Comparison of ENCODE assay signal across 29 mouse cellular contexts in genomic region chr3:76319531-76319930, GRCm38 (mm10).
"Had no signal": no experiment of that assay in that cellular context is flagged by ENCODE, and none has a peak within 500 bp of the region (broad histone marks: within the 10 kb centered on the region; RNA-seq: fewer than 3 reads in every experiment).

No protein-coding gene starts in this region.

- DNase-seq: cerebellum, adult 18-20 months; cerebellum, adult 2 months; cerebellum, adult 8-10 months; cerebellum, adult 9-10 months; cerebellum, adult 9-11 months; cerebellum, postnatal 10 days; cerebellum, postnatal 14 days; cerebellum, postnatal 25 days; cerebellum, postnatal 36 days; embryo, embryonic 11 days; forebrain, postnatal 0 days; gastrocnemius, adult 2 months; gastrocnemius, postnatal 10 days; gastrocnemius, postnatal 14 days; gastrocnemius, postnatal 25 days; gastrocnemius, postnatal 36 days; heart, adult 11 months; heart, adult 18-20 months; heart, adult 2 months had no signal

- H3K4me2 ChIP-seq: embryonic facial prominence, embryonic 12.5 days; embryonic facial prominence, embryonic 13.5 days; embryonic facial prominence, embryonic 15.5 days; forebrain, embryonic 12.5 days; forebrain, embryonic 13.5 days; forebrain, embryonic 15.5 days had no signal

- H3K4me1 ChIP-seq: embryonic facial prominence, embryonic 10.5 days; embryonic facial prominence, embryonic 12.5 days; embryonic facial prominence, embryonic 13.5 days; embryonic facial prominence, embryonic 15.5 days; forebrain, embryonic 10.5 days; forebrain, embryonic 12.5 days; forebrain, embryonic 13.5 days; forebrain, embryonic 15.5 days had no signal

- H3K9me3 ChIP-seq: embryonic facial prominence, embryonic 12.5 days; embryonic facial prominence, embryonic 15.5 days; forebrain, embryonic 12.5 days; forebrain, embryonic 15.5 days had no signal

- H3K27ac ChIP-seq: embryonic facial prominence, embryonic 10.5 days; embryonic facial prominence, embryonic 12.5 days; embryonic facial prominence, embryonic 13.5 days; embryonic facial prominence, embryonic 15.5 days; forebrain, embryonic 10.5 days; forebrain, embryonic 12.5 days; forebrain, embryonic 13.5 days; forebrain, embryonic 15.5 days; gastrocnemius, adult 2 months; heart, adult 2 months had no signal

- ATAC-seq: forebrain, embryonic 13.5 days; forebrain, embryonic 15.5 days; forebrain, embryonic 16.5 days; forebrain, postnatal 0 days had no signal

- H3K9ac ChIP-seq: embryonic facial prominence, embryonic 12.5 days; embryonic facial prominence, embryonic 13.5 days; embryonic facial prominence, embryonic 15.5 days; forebrain, embryonic 12.5 days; forebrain, embryonic 13.5 days; forebrain, embryonic 15.5 days; forebrain, postnatal 0 days had no signal

- H3K36me3 ChIP-seq: embryonic facial prominence, embryonic 10.5 days; embryonic facial prominence, embryonic 12.5 days; embryonic facial prominence, embryonic 13.5 days; embryonic facial prominence, embryonic 15.5 days; forebrain, embryonic 10.5 days; forebrain, embryonic 12.5 days; forebrain, embryonic 15.5 days had no signal

- H3K27me3 ChIP-seq: embryonic facial prominence, embryonic 12.5 days; embryonic facial prominence, embryonic 13.5 days; embryonic facial prominence, embryonic 15.5 days; forebrain, embryonic 12.5 days; forebrain, embryonic 13.5 days; forebrain, embryonic 15.5 days had no signal

- H3K4me3 ChIP-seq: embryonic facial prominence, embryonic 10.5 days; embryonic facial prominence, embryonic 12.5 days; embryonic facial prominence, embryonic 13.5 days; embryonic facial prominence, embryonic 15.5 days; erythroblast, embryonic 14.5 days; forebrain, embryonic 10.5 days; forebrain, embryonic 12.5 days; forebrain, embryonic 13.5 days; forebrain, embryonic 15.5 days; gastrocnemius, adult 2 months; heart, adult 2 months had no signal
